Mouse (Mus musculus): ENCODE results near the gene Col28a1.
A peak's percentile ranks its signal among the peaks of the same experiment; 100 is the strongest.
"Not testable (repeated sequence)": the region's sequence is repeated elsewhere in the genome, so short reads cannot be mapped to it uniquely, and the experiment has no call there.

The Col28a1 gene

DNA sequence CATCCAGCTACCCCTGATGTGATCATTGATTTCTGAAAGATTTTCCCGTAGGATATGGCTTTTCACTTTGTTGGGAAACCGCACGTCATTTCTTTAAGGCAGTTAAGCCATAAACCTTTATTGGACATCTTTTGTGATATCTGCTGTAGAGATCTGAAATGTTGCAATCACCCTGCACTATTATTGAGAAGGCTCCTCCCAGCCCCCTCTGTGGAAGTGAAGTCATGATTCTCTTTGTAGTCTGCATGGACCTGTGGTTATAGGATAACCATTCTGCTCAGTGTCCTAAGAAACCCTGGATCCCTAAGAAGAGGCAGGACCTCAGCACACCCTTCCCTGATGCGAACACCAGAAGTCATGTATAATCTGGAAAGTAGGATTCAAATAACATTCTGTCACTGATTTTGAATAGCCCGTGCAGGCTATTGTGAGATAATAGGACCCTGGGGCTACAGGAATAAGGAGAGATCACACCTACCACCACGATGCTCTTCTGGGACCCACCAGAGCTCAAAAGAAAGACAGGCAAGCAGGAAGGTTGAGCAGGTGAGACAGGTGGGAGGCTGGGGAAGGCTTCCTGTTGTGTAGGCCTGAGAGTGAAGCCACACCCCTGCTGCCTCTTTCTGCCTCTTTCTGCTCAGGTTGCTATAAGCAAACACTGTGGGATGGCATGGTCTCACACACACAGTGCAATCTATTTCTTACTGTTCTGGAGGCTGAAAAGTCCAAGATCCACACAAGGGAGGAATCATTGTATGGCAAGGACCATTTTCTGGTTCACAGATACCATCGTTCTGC is 166.9 kb downstream of the Col28a1 start:
- DNase-seq (ENCODE audit: extremely low read depth, low read depth): no peak

DNA sequence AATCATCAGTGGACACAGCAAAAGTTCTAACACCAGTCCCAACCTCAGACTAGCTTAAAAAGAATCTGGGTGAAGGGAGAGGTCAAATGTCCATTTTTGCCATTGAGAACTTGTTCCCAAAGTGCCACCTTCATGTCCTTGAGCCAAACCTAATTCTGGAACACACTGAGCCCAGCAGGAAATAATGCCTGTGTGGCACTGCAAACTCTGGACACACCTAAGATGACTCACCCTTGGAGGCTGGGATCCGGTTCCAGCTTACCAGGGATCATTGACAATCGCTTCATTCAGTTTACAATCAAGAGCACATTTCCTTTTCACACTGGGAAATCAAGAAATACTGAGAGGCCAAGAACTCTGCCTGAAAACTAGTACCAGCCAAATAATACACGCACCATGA is 168.9 kb downstream of the Col28a1 start:
- no peak for DNase-seq (ENCODE audit: extremely low read depth, low read depth)

DNA sequence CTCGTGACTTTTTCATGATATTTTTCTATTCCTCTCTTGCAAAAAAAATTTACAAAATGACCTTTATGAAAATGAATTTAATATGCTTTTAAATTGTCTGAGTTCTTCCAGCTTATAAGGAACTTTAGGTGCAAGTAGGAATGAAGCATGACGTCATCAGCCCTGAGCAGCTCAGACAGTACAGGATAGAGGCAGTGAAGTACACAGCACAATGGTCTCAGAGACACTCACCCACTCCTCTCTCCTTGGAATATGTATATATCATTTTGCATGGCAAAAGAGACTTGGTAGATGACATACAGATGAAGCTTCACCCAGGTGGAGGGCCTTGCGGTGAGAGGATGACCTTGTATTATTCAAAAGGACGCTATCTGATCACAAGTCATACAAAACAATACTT is 197.7 kb downstream of the Col28a1 start:
- DNase-seq (ENCODE audit: extremely low read depth, low read depth): no peak

DNA sequence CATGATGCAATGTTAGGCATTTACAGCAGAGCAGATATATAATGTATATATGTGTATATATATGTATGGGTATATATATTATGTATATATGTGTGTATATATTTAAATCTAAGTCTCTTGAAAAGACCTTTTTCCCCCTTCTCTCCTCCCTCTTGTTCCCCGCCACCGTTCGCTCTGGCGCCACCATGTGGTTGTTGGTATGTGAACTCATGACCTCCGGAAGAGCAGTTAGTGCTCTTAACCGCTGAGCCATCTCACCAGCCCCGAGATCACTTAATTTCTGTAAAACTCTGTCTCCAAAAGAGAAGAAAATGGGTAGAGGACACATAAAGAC is 208.8 kb downstream of the Col28a1 start:
- peak; percentile 14 for DNase-seq (ENCODE audit: extremely low read depth, low read depth)

DNA sequence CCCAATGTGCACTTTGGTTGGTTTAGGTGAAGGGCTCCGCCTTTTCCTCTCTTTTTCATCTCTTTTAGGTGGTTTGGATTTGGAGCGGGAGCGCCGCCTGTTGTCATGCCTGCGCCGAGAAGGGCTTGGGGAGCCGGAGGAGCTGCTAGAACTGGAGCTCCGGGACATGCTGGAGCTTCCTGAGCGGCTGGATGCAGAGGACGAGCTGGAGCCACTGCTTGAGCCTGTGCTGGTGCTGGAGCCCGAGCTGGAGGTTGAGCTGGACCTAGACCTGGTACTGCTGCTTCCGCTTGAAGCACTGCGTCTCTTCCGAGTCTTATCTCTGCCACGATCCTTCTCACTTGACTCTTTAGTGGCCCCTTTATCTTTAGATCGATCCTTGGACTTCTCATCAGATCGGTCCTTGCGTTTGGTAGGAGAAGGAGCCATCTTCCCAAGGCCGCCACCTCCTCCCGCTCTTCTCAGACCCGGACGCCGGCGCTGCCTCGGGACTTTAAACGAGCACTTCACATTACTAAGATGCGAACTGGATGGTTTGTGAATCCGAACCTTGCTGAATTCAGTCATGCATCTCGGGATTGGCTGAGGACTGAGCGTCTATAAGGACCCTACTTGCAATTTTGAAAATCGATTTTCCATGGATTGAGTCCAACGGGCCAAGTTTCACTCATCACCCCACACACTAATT is 209.3 kb downstream of the Col28a1 start:
- not testable (repeated sequence) for DNase-seq (ENCODE audit: extremely low read depth, low read depth)

DNA sequence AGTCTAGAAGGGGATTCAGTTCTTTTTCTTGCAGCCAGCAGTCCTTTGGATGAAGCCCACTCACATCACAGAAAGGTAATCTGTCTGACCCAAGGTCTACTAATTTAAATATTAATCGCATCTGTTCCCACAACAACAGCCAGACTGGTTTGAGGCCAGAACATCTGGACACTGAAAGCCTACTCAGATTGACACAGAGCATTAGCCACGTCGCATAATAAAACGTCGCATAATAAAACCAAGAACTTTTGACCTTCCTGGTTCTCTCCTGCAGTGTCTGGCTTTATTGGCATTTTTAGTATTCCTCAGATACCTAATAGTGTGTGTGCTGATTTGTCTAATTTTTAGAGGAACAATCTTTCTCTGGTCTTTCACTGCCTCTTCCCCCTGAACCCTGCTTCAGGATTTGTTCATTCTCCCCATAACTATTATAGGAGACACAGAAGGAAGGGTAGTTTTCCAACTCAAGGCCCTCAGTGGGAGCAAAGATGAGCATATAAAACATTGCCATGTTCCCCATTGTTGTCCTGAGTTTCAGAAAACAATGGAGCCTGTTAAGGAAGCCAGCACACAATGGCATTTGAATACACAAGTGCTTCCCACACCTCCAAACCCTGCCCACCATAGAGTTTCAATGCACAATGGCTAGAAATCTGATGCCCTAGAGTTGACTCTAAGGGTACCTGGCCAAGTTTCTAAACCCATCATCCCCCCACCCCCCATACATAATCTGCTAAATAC is 221.2 kb downstream of the Col28a1 start:
- no peak for DNase-seq (ENCODE audit: extremely low read depth, low read depth)

DNA sequence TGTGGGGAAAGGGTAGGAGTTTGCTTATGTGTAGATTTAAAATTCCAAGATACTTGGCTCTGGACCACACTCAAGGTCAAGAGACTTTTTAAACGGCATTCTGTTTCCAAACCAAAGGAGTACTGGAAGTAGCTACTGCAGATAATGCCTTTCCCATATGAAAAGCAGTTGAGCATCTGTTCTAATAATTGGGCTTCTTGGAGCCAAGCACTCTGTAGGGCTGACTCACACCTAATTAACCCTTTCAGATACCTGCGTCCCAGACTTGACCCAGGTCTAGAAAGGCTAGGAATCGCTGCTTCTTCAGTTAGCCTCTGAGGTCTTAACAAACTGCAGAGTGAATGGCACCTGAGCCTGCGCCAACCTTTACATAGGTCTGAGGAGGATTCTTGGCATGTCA is 223.0 kb downstream of the Col28a1 start:
- DNase-seq (ENCODE audit: extremely low read depth, low read depth): no peak

DNA sequence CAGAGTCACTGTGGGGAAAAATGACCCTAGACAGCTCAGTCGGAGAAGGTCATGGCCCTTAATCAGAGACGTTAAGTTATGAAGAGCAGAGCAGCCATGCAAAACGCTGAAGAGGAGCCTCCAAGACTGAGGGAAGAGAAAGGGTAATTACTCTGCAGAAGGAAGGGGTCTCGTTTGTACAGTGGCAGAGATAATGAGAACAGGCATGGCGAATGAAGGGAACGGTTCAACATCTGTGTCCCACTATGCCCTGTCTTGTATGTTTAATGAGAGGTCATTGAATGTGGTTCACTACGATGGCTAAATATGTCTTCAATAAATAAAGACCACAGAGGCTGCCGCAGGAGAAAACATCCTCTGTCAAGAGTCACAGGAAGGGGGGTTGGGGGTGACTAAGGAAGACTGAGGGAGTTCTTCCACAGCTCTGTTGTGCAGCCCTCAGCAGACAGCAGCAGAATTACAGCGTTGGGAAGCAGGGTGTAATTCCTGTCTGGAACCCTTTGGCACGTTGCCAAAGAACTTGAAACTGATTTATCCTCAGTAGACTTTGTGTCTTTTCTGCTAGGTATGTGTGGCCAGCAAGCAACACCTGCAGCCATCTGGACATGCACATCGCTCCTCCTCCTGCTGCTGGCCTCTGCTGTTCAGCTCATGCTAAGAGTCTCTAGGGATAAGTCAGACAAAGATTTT is 226.4 kb downstream of the Col28a1 start:
- no peak for DNase-seq (ENCODE audit: extremely low read depth, low read depth)

DNA sequence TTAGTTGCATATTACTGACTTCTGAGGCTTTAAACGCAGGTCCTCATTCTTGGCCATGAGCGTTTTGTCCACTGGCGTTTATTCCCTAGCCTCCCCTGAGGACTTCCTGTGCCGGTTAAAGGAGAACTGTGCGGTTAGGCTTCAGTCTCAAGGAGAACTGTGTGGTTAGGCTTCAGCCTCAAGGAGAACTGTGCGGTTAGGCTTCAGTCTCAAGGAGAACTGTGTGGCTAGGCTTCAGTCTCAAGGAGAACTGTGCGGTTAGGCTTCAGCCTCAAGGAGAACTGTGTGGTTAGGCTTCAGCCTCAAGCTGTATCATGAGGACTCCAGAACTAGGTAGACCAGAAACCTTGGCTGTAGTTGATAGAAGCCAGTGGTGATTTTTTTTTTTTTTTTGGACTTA is 229.7 kb downstream of the Col28a1 start:
- no peak for DNase-seq (ENCODE audit: extremely low read depth, low read depth)

DNA sequence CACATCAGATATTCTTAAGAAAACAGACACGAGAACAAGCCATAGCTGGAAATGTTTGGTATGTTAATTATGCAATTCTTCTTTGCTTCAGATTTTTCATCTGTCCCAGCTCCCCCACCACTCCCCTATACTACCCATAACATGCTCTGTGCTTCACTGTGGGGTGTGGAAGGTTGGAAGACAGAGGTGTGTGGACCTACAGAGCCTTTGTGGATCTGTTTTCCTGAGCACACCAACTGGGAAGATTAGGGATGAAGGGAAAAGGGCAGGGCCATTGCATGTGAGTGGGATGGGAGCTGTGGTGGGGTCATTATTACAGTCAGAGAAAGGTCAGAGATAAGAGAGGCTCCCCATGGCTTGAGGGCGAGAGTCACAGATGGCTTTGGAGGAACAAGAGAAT is 240.2 kb downstream of the Col28a1 start:
- no peak for DNase-seq (ENCODE audit: extremely low read depth, low read depth)

DNA sequence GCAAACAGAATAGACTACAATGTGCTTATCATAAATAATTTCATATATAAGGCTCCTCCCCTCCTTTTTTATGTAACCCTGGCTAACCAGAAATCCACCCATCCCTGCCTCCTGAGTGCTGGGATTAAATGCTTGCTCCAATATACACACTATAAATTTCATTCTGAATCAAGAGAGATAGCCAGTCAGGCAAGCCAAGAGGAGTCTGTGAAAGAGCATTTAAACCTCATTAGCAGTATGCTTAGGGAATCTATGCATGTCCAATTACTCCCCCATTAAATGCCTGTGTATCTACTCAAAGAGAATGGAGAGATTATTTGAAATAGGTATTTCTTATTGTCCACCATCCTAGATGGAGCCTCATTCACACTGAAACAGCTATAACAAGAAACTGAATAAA is 240.6 kb downstream of the Col28a1 start:
- no peak for DNase-seq (ENCODE audit: extremely low read depth, low read depth)

Measured in MEL-GATA-1-ER (cell line).